Mouse (Mus musculus) frontal cortex, postnatal 14 days (tissue): Measurements from ENCODE around the gene Gm21103.
A peak's percentile ranks its signal among the peaks of the same experiment; 100 is the strongest.
"Not testable (repeated sequence)": the region's sequence is repeated elsewhere in the genome, so short reads cannot be mapped to it uniquely, and the experiment has no call there.

Experiments used
- DNase-seq, 2 experiments: peaks; one replicate each; pipeline ENCODE4 v3.0.0; 2022; ENCODE audit warnings: low spot score in 2 of 2

Gm21103 gene

GRCm38 (mm10) chr14:6304743-6305142 lies at the start of gene Gm21103:
Gene Gm21103 (minus strand): TSS chr14:6304843.
- DNase-seq: not testable (repeated sequence)

GRCm38 (mm10) chr14:6343578-6343977 lies 38.9 kb upstream of the Gm21103 start, which contains the start of gene Gm3618:
Gene Gm3618 (minus strand): TSS chr14:6343678.
- not testable (repeated sequence) for DNase-seq

- peak; percentile 13 to 20 for DNase-seq
These were observed 17.5 kb downstream of the Gm21103 start, which contains the start of gene Gm3411 for GRCm38 (mm10) chr14:6286931-6287715. Gene Gm3411 (minus strand): TSS chr14:6287250.
